Mouse (Mus musculus): ENCODE data around the gene Nrp1.

GRCm38 (mm10) chr8:128459704-128460103 lies 101.3 kb downstream of the Nrp1 start:
- TF ChIP-seq CTCF (conservative IDR thresholded peaks at IDR 0.05 in 1 of 2, IDR thresholded peaks at IDR 0.05 in 1 of 2; ENCODE audit: low read depth in 2 of 2, low read length in 2 of 2) = no peak
- TF ChIP-seq POLR2A (IDR thresholded peaks at IDR 0.05; ENCODE audit: low read depth, low read length) = no peak
- TF ChIP-seq IRF4 (IDR thresholded peaks at IDR 0.05; ENCODE audit: low read depth, low read length) = no peak

Measured in CH12.LX (cell line).